Mouse (Mus musculus) kidney, postnatal 25 days (tissue): ENCODE measurements at regions not wholly inside any gene's neighbourhood (a gene's known extent, or its start where the extent isn't known, plus 50 kb on each side); places are given as distances from the start of the nearest gene placed in this dataset.

Experiments used
- DNase-seq, 2 experiments: peaks; one replicate each; pipeline ENCODE4 v3.0.0; 2021; ENCODE audit warnings: mixed read lengths in 2 of 2

DNA sequence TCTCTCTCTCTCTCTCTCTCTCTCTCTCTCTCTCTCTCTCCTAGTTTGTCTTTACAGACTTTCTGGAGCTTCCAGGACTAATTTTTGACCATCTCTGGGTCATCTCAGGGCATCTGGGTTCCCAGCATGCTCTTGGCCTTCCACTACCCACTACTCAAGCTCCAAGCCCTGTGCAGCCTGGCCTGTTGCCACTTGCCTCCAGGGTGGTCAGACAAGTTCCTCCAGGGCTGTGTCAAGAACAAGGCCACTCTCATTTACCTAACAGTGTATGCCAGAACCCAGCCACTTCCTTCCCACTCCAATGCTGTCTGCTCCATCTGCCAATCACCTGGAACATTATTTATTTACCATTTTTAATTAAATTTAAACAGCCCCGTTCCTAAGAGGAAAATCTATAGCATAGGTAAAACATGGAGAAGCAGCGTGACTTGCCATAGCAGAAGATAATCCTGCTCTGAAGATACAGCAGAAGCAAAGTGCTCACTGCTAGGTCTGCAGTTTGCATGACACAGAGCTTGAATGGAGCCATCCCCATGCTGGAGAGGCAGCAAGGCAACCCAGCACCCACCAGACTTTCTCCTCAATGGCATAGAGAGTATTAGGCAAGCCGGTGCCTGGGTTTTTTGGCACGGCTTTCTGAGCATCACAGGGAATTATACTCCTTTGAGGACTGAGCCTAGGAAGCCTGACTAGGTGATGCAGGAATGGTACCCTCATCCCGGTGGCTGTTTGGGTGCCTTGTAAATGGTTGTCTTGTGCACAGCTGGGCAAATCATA, 54.0 kb downstream of the Foxi1 start:
- DNase-seq = peak in 1 of 2 experiments; percentile 20

DNA sequence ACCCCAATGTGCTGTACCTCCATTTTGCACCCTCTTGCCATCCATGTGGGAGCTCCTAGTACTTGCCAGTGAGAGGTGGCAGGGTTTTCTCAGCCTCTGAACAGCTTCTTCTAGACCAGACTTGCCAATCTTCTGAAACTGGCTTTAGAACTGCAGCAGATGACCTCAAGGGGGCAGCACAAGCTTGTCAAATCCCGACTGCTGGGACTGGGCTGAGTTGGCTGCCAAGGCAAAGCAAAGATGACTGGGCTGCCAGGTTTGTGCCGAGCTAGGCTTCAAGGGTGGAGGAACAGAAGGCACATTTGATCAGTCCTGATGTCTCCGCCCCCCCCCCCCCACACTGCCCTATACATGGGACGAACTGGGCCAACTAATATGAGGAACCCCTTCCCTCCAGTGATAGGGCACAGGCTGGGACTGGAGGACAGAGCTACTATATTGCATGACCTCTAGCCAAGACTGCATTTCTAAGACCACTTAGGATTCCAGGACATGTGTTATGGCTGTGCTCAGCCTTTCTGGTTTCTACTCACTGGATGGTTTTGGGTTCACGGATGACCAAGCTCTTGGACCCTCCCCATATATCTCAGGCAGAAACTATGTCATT, 51.1 kb upstream of the 4930469K13Rik start:
- peak; percentile 80 to 90 for DNase-seq
